Comparison of ENCODE assay signal across 19 mouse cellular contexts in the genomic region with DNA sequence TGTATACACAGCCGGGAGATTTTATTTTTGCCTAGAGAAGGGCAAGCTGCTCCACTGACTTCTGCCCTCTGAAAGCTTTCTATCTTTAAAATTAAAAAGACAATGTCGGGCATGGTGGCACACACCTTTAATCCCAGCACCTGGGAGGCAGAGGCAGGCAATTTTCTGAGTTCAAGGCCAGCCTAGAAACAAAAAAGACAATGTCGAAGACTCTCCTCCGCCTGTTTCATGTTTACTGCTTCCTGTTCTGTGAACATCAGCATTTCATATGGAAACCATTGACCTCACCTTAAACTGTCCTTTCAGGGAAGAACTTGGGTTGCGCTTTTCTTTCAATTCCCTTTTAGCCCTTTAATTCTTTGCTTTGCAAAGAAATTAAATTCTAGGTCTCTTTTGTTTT. TPM values are rescaled to one million over a fixed set of nuclear protein-coding genes. Genes with fewer than 3 reads are reported as not detected.
DNase-seq lines count a peak whose midpoint lies in the region; ATAC-seq and TF ChIP-seq lines count a peak whose summit lies in the region.
"Had no signal": no experiment of that assay in that cellular context is flagged by ENCODE, and none has a peak within 500 bp of the region (broad histone marks: within the 10 kb centered on the region; RNA-seq: fewer than 3 reads in every experiment).

No protein-coding gene starts in this region.

- peaks cover 55% of the 10 kb centered on the region for H3K4me1 ChIP-seq in kidney, embryonic 15.5 days
- H3K4me1 ChIP-seq in kidney, adult 2 months (ENCODE audit: control insufficient read depth, insufficient read depth, low read length), result peaks cover 9% of the 10 kb centered on the region; the same call in 1 of the 2 replicates
- peaks cover 8% of the 10 kb centered on the region for H3K4me1 ChIP-seq in intestine, postnatal 0 days (replicated peaks; ENCODE audit: control insufficient read depth, insufficient read depth, low read length)

- H3K27ac ChIP-seq in kidney, embryonic 15.5 days, result no peak overlapping the region
- H3K27ac ChIP-seq in kidney, adult 2 months (ENCODE audit: insufficient read depth, low read depth, low read length), result no peak overlapping the region
- peak overlapping the region; percentile 60; the same call in 1 of the 2 replicates for H3K27ac ChIP-seq in intestine, postnatal 0 days (ENCODE audit: low read depth, low read length)
- H3K27ac ChIP-seq: forebrain, embryonic 10.5 days; gastrocnemius, adult 2 months; hindbrain, embryonic 10.5 days; hindbrain, postnatal 0 days; layer of hippocampus, adult 2 months; liver, embryonic 14.5 days had no signal

- peak overlapping the region; percentile 28; the same call in 1 of the 2 replicates for H3K4me2 ChIP-seq in kidney, embryonic 15.5 days
- H3K4me2 ChIP-seq in intestine, postnatal 0 days (replicated peaks; ENCODE audit: low read depth), result 0 out of 2 replicates have a peak overlapping the region, but pooled peaks have one; percentile 48

- ATAC-seq in kidney, embryonic 15.5 days (replicated peaks; ENCODE audit: low FRiP score), result no peak
- ATAC-seq in intestine, postnatal 0 days, result no peak
- ATAC-seq: hindbrain, postnatal 0 days had no signal

- H3K27me3 ChIP-seq in kidney, embryonic 15.5 days, result no peaks in the 10 kb centered on the region
- no peaks in the 10 kb centered on the region for H3K27me3 ChIP-seq in kidney, adult 2 months (replicated peaks; ENCODE audit: control insufficient read depth, insufficient read depth, low read length)
- H3K27me3 ChIP-seq in intestine, postnatal 0 days (replicated peaks; ENCODE audit: control insufficient read depth, insufficient read depth, low read length), result no peaks in the 10 kb centered on the region

- no peak overlapping the region for H3K4me3 ChIP-seq in kidney, embryonic 15.5 days (replicated peaks)
- no peak overlapping the region for H3K4me3 ChIP-seq in kidney, adult 2 months (ENCODE audit: insufficient read depth, low read depth, low read length)
- no peak overlapping the region for H3K4me3 ChIP-seq in intestine, postnatal 0 days (ENCODE audit: low read depth, low read length)
- H3K4me3 ChIP-seq: forebrain, embryonic 10.5 days; gastrocnemius, adult 2 months; hindbrain, embryonic 10.5 days; layer of hippocampus, adult 2 months had no signal

- WGBS in kidney, embryonic 15.5 days, result 75% methylated on average over 5 of the region's 5 CpGs
- WGBS in kidney, adult 2 months, result 75% methylated on average over 5 of the region's 5 CpGs
- 59% methylated on average over 5 of the region's 5 CpGs for WGBS in intestine, postnatal 0 days

- H3K9me3 ChIP-seq in kidney, embryonic 15.5 days (replicated peaks), result no peaks in the 10 kb centered on the region
- H3K9me3 ChIP-seq in intestine, postnatal 0 days (ENCODE audit: control insufficient read depth), result no peaks in the 10 kb centered on the region
- H3K9me3 ChIP-seq: forebrain, embryonic 10.5 days; G1E; hindbrain, embryonic 10.5 days had no signal

- no peak for DNase-seq in kidney, adult 2 months
- DNase-seq in A20 (ENCODE audit: low read depth, low spot score) (peak; percentile 3), ES-CJ7 (ENCODE audit: low read depth, low spot score) (peak; percentile 76)
- no peak for DNase-seq in spleen, postnatal 36 days (ENCODE audit: low spot score in 2 of 2)
- no peak for DNase-seq in ovary, adult 18-20 months (ENCODE audit: low spot score)
- DNase-seq: adrenal gland, postnatal 36 days; cerebellum, adult 18-20 months; cerebellum, postnatal 36 days; gastrocnemius, adult 2 months; heart, adult 18-20 months; layer of hippocampus, postnatal 36 days had no signal

- H3K9ac ChIP-seq in kidney, embryonic 15.5 days, result no peak overlapping the region
- no peak overlapping the region for H3K9ac ChIP-seq in intestine, postnatal 0 days (ENCODE audit: low read depth, low read length)
- H3K9ac ChIP-seq: liver, embryonic 14.5 days had no signal

- TF ChIP-seq POLR2A in kidney, adult 2 months (IDR thresholded peaks at IDR 0.05; ENCODE audit: low read depth, low read length), result no peak

- no peak for TF ChIP-seq CTCF in kidney, adult 2 months (conservative IDR thresholded peaks at IDR 0.05; ENCODE audit: insufficient read depth, insufficient read length, low read depth, low read length)
- no peak for TF ChIP-seq CTCF in intestine, postnatal 0 days (IDR thresholded peaks at IDR 0.05; ENCODE audit: low read depth)

- no peaks in the 10 kb centered on the region for H3K36me3 ChIP-seq in kidney, embryonic 15.5 days
- no peaks in the 10 kb centered on the region for H3K36me3 ChIP-seq in kidney, adult 2 months (ENCODE audit: control insufficient read depth, insufficient read depth, low read length)
- H3K36me3 ChIP-seq in intestine, postnatal 0 days (ENCODE audit: control insufficient read depth, insufficient read depth), result no peaks in the 10 kb centered on the region
- H3K36me3 ChIP-seq: forebrain, embryonic 10.5 days; hindbrain, embryonic 10.5 days had no signal

RNA-seq across cellular contexts. Expression of gene Dpp4, which starts 3.8 kb away (rescaled TPM):
- polyA plus RNA-seq in kidney, embryonic 15.5 days (2015; fragmentation: Nextera tagmentation; extraction: Ambion mirVana), result 76.8 and 82.9 TPM in 2 replicates
- 21.4 and 24.0 TPM in 2 replicates for polyA plus RNA-seq in kidney, adult 2 months (2012; rRNA removed)
- polyA plus RNA-seq in intestine, postnatal 0 days (2015; fragmentation: Nextera tagmentation; extraction: Ambion mirVana), result 56.0 and 70.4 TPM in 2 replicates

Comparison
In these comparisons a context has a peak if more than half of its experiments do, and no peak if none do; other contexts are left out.
1. DNase-seq: peak in A20 (single experiment) and ES-CJ7 (single experiment); none in kidney, adult 2 months (single experiment), spleen, postnatal 36 days (0 of 2) and ovary, adult 18-20 months (single experiment).